Mouse (Mus musculus) liver, embryonic 13.5 days (tissue): Measurements from ENCODE around the gene Mettl24. TPM values are rescaled to one million over a fixed set of nuclear protein-coding genes. Genes with fewer than 3 reads are reported as not detected.

Source experiments
- ATAC-seq: fragments of 200-750 bp; cut with Nextera tagmentation; 2 replicates; pipeline ENCODE4 v1.8.0; 2017; ENCODE audit warnings: low read depth, mild to moderate bottlenecking, moderate number of reproducible peaks, moderate library complexity
- DNase-seq: peaks from one replicate; pipeline ENCODE4 v3.0.0; 2022
- H3K27ac ChIP-seq: fragments of 300-500 bp; sonication (generic); 2 replicates; pipeline ENCODE4 v1.5.1; 2015; ENCODE audit warnings: moderate library complexity, mild to moderate bottlenecking, inconsistent platforms
- H3K27me3 ChIP-seq: fragments of 300-500 bp; sonication (generic); 2 replicates; pipeline ENCODE4 v1.6.1; 2015; ENCODE audit warnings: mild to moderate bottlenecking, inconsistent platforms
- H3K36me3 ChIP-seq: fragments of 300-500 bp; sonication (generic); 2 replicates; pipeline ENCODE4 v1.6.1; 2015; ENCODE audit warnings: mild to moderate bottlenecking, inconsistent platforms
- H3K4me1 ChIP-seq: fragments of 300-500 bp; sonication (generic); replicated peaks from 2 replicates; pipeline ENCODE4 v1.6.1; 2015; ENCODE audit warnings: inconsistent platforms
- H3K4me2 ChIP-seq: fragments of 300-500 bp; sonication (generic); 2 replicates; pipeline ENCODE4 v1.6.1; 2015; ENCODE audit warnings: inconsistent platforms, mild to moderate bottlenecking, moderate library complexity
- H3K4me3 ChIP-seq: fragments of 300-500 bp; sonication (generic); replicated peaks from 2 replicates; pipeline ENCODE4 v1.5.1; 2015; ENCODE audit warnings: mild to moderate bottlenecking, inconsistent platforms
- H3K9ac ChIP-seq: fragments of 300-500 bp; sonication (generic); 2 replicates; pipeline ENCODE4 v1.6.1; 2015; ENCODE audit warnings: mild to moderate bottlenecking, inconsistent platforms
- H3K9me3 ChIP-seq: fragments of 300-500 bp; sonication (generic); replicated peaks from 2 replicates; pipeline ENCODE4 v1.6.1; 2016; ENCODE audit warnings: inconsistent platforms
- WGBS: fragments of 180-500 bp; shearing (Covaris S2); methylation state at CpG from one replicate; pipeline ENCODE4 v1.1.7; 2015; ENCODE audit not compliant: insufficient replicate concordance; 5-methylcytosine and 5-hydroxymethylcytosine counted together
- polyA plus RNA-seq: library from polyadenylated mRNA; unstranded; fragments of >200 nt; fragmentation: Nextera tagmentation; extraction: Ambion mirVana; gene quantifications from 2 replicates; pipeline ENCODE4 v1.2.1, GENCODE M21; 2015

Gene Mettl24
- polyA plus RNA-seq, 1 experiment from 2014 or later: 0.53 TPM

GRCm38 (mm10) chr10:40685641-40686040, 2.6 kb downstream of the Mettl24 start:
- ATAC-seq (no peak), DNase-seq (no peak)
- no peak overlapping the region for H3K27ac ChIP-seq
- no peak overlapping the region for H3K4me2 ChIP-seq
- no peak overlapping the region for H3K9ac ChIP-seq
- H3K27me3 ChIP-seq: peaks cover 44% of the 10 kb centered on the region
- no peaks in the 10 kb centered on the region for H3K9me3 ChIP-seq
- 60% methylated on average over 8 of the region's 8 CpGs for WGBS
- H3K4me3 ChIP-seq: no peak overlapping the region
- H3K36me3 ChIP-seq: no peaks in the 10 kb centered on the region
- H3K4me1 ChIP-seq: peaks cover 10% of the 10 kb centered on the region

DNA sequence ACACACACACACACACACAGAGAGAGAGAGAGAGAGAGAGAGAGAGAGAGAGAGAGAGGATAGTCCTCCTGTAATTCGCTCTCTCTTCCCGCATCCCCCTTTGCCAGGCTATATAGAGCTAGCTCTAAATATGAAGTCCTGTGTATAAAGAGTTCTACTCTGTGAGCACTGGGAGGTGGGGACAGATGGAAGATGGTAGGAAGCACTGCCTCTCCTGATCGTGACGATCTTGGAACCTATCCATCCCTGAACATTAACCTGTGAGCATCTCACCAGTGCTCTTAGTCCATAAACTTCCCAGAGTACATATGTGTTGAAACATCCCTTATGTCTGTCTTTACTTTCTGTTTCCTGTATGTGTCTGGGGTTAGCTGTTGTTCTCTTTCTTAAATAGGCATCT, 3.9 kb downstream of the Mettl24 start:
- H3K9me3 ChIP-seq: no peaks in the 10 kb centered on the region
- H3K27me3 ChIP-seq: peaks cover 34% of the 10 kb centered on the region
- H3K9ac ChIP-seq: no peak overlapping the region
- ATAC-seq (no peak), DNase-seq (no peak)
- no peak overlapping the region for H3K4me3 ChIP-seq
- H3K36me3 ChIP-seq: no peaks in the 10 kb centered on the region
- 68% methylated on average over 4 of the region's 4 CpGs for WGBS
- H3K4me2 ChIP-seq: no peak overlapping the region
- H3K4me1 ChIP-seq: peaks cover 10% of the 10 kb centered on the region
- no peak overlapping the region for H3K27ac ChIP-seq

DNA sequence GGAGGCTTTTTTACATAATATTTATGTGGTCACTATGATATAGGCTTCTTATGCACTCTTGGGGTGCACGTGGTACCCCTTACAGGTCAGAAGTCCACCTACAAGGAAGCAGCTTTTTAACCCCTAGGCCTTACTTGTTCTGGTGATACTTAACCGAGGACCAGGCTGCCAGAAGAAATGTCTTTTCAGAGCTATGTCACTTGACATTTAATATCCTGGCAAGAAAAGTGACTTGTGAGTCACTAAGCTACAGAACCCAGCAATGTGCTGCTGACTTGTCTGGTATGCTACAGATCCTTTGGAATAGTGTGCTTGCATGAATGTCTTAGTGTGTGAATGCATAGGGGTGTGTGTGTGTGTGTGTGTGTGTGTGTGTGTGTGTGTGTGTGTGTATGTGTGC, 4.3 kb downstream of the Mettl24 start:
- peaks cover 10% of the 10 kb centered on the region for H3K4me1 ChIP-seq
- ATAC-seq (no peak), DNase-seq (no peak)
- no peak overlapping the region for H3K4me2 ChIP-seq
- no peak overlapping the region for H3K4me3 ChIP-seq
- no peak overlapping the region for H3K27ac ChIP-seq
- no peaks in the 10 kb centered on the region for H3K9me3 ChIP-seq
- H3K36me3 ChIP-seq: no peaks in the 10 kb centered on the region
- H3K9ac ChIP-seq: no peak overlapping the region
- 50% methylated on average over 2 of the region's 2 CpGs for WGBS
- peaks cover 30% of the 10 kb centered on the region for H3K27me3 ChIP-seq

- no peak for ATAC-seq
- H3K4me3 ChIP-seq: no peak overlapping the region
- WGBS: 61% methylated on average over 6 of the region's 6 CpGs
Measured at GRCm38 (mm10) chr10:40688266-40688665, 5.2 kb downstream of the Mettl24 start.

DNA sequence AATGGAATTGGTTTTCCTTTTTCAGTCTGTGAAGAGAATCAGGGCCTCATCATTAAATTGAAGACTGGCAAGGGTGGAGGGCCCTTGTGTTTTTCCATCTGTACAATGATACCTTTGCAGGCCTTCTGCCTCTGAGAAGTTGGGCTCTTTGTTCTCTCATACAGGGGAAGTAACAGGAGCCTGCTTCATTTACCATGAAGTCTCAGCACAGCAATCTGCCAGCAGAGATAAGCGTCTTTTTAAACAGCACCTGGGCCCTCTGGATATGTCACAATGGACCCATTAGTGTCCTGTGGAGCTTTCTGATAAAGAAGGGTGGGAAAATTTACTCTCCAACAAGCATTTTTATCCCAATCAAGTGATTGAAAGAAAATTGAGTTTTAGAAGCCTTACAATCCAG, 5.8 kb downstream of the Mettl24 start:
- 22% methylated on average over 1 of the region's 1 CpGs for WGBS
- H3K4me1 ChIP-seq: peaks cover under 1% of the 10 kb centered on the region; the same call in 1 of the 2 replicates
- ATAC-seq (no peak), DNase-seq (no peak)
- H3K4me3 ChIP-seq: no peak overlapping the region
- no peak overlapping the region for H3K9ac ChIP-seq
- no peaks in the 10 kb centered on the region for H3K36me3 ChIP-seq
- no peak overlapping the region for H3K4me2 ChIP-seq
- peaks cover 15% of the 10 kb centered on the region for H3K27me3 ChIP-seq
- H3K9me3 ChIP-seq: no peaks in the 10 kb centered on the region
- no peak overlapping the region for H3K27ac ChIP-seq

More at GRCm38 (mm10) chr10:40688266-40688665, 5.2 kb downstream of the Mettl24 start:
- Histone ChIP-seq H3K27me3 (peaks cover 21% of the 10 kb centered on the region), H3K9me3 (no peaks in the 10 kb centered on the region), H3K36me3 (no peaks in the 10 kb centered on the region), H3K4me1 (peaks cover 5% of the 10 kb centered on the region), H3K9ac (no peak overlapping the region), H3K27ac (no peak overlapping the region), H3K4me2 (no peak overlapping the region)
- no peak for DNase-seq

DNA sequence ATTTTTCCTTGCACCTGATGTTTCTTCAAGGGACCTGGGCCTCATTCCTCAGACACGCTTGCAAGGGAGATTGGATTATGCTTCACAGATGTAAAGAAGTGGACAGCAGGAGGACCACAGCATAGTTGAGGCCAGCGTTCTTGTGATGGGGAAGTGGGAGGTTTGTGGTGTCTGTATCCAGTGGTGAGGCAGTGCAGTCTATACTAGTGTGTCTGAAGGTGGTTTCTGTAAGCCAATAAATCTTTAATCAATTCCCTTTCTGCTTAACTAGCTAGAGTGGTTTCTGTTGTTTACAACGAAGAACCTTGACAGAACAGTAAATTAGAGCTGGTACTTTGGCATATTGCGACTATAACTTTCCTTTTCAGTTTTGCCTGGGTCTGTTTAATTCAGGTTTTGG, 15.6 kb downstream of the Mettl24 start:
- Histone ChIP-seq H3K9me3 (no peaks in the 10 kb centered on the region), H3K4me1 (no peaks in the 10 kb centered on the region), H3K27me3 (no peaks in the 10 kb centered on the region), H3K36me3 (no peaks in the 10 kb centered on the region), H3K9ac (no peak overlapping the region), H3K27ac (no peak overlapping the region), H3K4me2 (no peak overlapping the region), H3K4me3 (no peak overlapping the region)
- 43% methylated on average over 4 of the region's 4 CpGs for WGBS
- no peak for ATAC-seq
- no peak for DNase-seq

DNA sequence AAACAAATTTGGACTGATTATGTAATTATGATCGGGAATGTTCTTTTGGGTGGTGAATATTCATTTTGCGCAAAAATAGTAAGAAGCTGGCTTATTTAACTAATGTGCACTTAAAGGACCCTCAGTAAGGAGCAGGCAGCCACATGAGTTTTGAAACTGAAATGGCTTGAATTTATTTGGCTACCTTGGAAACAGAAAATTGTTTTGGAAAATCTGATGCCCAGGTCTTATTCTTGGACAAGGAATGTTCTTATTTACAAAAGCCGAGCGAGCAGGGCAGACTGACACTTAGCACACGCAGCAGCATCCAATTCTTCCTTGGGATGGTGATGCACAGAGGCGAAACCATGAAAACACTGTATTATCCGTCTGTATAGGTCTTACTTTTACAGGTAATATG, 28.0 kb downstream of the Mettl24 start:
- 68% methylated on average over 7 of the region's 7 CpGs for WGBS
- Histone ChIP-seq H3K9ac (no peak overlapping the region), H3K4me2 (no peak overlapping the region), H3K36me3 (no peaks in the 10 kb centered on the region), H3K27ac (no peak overlapping the region), H3K4me1 (peaks cover 4% of the 10 kb centered on the region; the same call in 1 of the 2 replicates), H3K9me3 (no peaks in the 10 kb centered on the region), H3K4me3 (no peak overlapping the region), H3K27me3 (no peaks in the 10 kb centered on the region)
- DNase-seq (no peak), ATAC-seq (no peak)

DNA sequence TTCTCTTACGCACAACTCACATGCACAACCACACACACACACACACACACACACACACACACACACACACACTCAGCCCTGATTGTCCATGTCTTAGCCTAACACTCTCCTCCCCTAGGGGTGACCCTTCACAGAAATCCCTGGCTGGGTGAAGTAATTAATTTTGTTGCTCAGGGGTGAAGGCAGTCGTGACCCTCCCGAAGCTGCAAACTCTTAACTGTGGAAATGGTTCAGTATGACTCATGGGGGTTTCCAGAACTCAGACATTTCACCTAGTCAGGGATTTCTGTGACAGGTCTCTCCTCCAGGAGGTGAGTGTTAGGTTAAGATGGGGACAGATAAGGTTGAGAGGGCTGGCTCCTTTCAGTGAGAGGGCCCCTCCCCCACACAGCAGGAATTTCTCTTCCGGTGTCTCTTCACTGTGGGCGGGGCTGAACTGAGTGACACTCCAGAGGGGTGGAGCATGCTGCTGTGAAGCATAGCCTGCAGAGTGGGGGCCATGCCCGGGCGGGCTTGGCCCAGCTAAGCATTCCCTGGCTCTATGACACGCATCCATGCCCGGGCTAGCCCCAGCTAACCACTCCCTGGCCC, 30.0 kb downstream of the Mettl24 start:
- no peak for DNase-seq
- H3K36me3 ChIP-seq: no peaks in the 10 kb centered on the region
- no peak overlapping the region for H3K4me2 ChIP-seq
- no peaks in the 10 kb centered on the region for H3K9me3 ChIP-seq
- H3K9ac ChIP-seq: no peak overlapping the region
- no peak overlapping the region for H3K4me3 ChIP-seq
- WGBS: 35% methylated on average over 9 of the region's 9 CpGs
- no peak for ATAC-seq
- peaks cover 4% of the 10 kb centered on the region; the same call in 1 of the 2 replicates for H3K4me1 ChIP-seq
- no peak overlapping the region for H3K27ac ChIP-seq
- no peaks in the 10 kb centered on the region for H3K27me3 ChIP-seq

DNA sequence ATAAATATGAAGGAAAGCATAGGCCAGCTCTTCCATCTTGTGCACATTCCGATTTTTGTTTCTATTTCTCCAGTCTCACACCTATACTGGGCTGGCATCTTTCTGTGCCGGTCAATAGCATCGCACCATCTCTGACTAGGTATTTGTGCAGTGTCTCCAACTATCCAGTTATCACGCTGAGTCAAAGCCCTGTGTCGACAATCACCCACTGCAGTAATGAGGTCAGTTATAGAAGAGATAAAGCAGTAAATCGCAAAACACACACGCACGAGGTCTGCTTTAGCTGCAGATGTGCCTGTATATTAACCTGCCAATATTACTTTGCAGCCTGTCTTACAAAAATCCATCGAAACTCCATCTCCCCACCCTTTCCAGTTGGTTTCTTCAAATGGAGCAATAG, 30.7 kb downstream of the Mettl24 start:
- no peaks in the 10 kb centered on the region for H3K36me3 ChIP-seq
- DNase-seq (no peak), ATAC-seq (no peak)
- H3K4me3 ChIP-seq: no peak overlapping the region
- H3K27ac ChIP-seq: no peak overlapping the region
- H3K9ac ChIP-seq: no peak overlapping the region
- H3K4me2 ChIP-seq: no peak overlapping the region
- H3K27me3 ChIP-seq: no peaks in the 10 kb centered on the region
- peaks cover 4% of the 10 kb centered on the region; the same call in 1 of the 2 replicates for H3K4me1 ChIP-seq
- WGBS: 49% methylated on average over 9 of the region's 9 CpGs
- no peaks in the 10 kb centered on the region for H3K9me3 ChIP-seq

GRCm38 (mm10) chr10:40715151-40715550, 32.1 kb downstream of the Mettl24 start:
- no peaks in the 10 kb centered on the region for H3K9me3 ChIP-seq
- no peak for DNase-seq
- no peak for ATAC-seq

GRCm38 (mm10) chr10:40716296-40716695, 33.2 kb downstream of the Mettl24 start:
- H3K9ac ChIP-seq: no peak overlapping the region
- no peaks in the 10 kb centered on the region for H3K9me3 ChIP-seq
- ATAC-seq (no peak), DNase-seq (no peak)
- H3K27me3 ChIP-seq: no peaks in the 10 kb centered on the region
- no peak overlapping the region for H3K4me2 ChIP-seq
- no peaks in the 10 kb centered on the region for H3K36me3 ChIP-seq
- peaks cover 4% of the 10 kb centered on the region; the same call in 1 of the 2 replicates for H3K4me1 ChIP-seq
- 68% methylated on average over 8 of the region's 8 CpGs for WGBS
- H3K4me3 ChIP-seq: no peak overlapping the region
- H3K27ac ChIP-seq: no peak overlapping the region

More at GRCm38 (mm10) chr10:40715151-40715550, 32.1 kb downstream of the Mettl24 start:
- Histone ChIP-seq H3K9ac (no peak overlapping the region), H3K27ac (no peak overlapping the region), H3K4me3 (no peak overlapping the region), H3K36me3 (no peaks in the 10 kb centered on the region), H3K27me3 (no peaks in the 10 kb centered on the region), H3K4me2 (no peak overlapping the region), H3K4me1 (peaks cover 4% of the 10 kb centered on the region; the same call in 1 of the 2 replicates)
- WGBS: 51% methylated on average over 4 of the region's 4 CpGs

DNA sequence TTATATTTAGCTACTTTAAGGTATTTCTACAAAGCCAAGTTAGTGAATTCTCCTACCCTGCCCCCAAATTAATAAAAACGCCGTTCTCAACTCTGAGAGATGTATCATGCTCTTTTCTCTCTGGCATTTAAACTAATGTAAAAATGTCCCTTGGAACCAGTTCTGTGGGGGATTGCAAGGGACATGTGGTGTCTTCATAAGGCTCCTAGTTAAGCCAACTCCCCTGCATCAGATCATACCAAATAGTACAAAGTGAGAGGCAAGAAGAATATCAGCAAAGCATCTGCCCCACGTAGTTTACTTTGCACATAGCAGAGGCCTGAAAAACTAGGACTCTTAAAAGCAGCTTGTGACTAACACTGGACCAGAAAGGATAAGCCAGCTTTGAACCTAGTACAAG, 33.6 kb downstream of the Mettl24 start:
- no peak for ATAC-seq
- 71% methylated on average over 3 of the region's 3 CpGs for WGBS

More for the DNA sequence above, 33.6 kb downstream of the Mettl24 start:
- H3K4me2 ChIP-seq: no peak overlapping the region
- H3K9ac ChIP-seq: no peak overlapping the region
- H3K27me3 ChIP-seq: no peaks in the 10 kb centered on the region
- H3K27ac ChIP-seq: no peak overlapping the region
- peaks cover 4% of the 10 kb centered on the region; the same call in 1 of the 2 replicates for H3K4me1 ChIP-seq
- no peaks in the 10 kb centered on the region for H3K9me3 ChIP-seq
- H3K4me3 ChIP-seq: no peak overlapping the region
- no peaks in the 10 kb centered on the region for H3K36me3 ChIP-seq
- no peak for DNase-seq
